Mouse (Mus musculus): ENCODE measurements around the gene Ankrd6. TPM values are rescaled to one million over a fixed set of nuclear protein-coding genes. Genes with fewer than 3 reads are reported as not detected.
A peak's percentile ranks its signal among the peaks of the same experiment; 100 is the strongest.

The Ankrd6 gene
- polyA plus RNA-seq, 1 experiment from 2014 or later, result 4.7 TPM

- no peak for DNase-seq
Observed at GRCm38 (mm10) chr4:32824254-32824653, 126.4 kb downstream of the Ankrd6 start.

GRCm38 (mm10) chr4:32820676-32821075 lies 130.0 kb downstream of the Ankrd6 start:
- Histone ChIP-seq H3K9ac (no peak overlapping the region), H3K4me1 (ENCODE audit: insufficient read depth) (no peaks in the 10 kb centered on the region), H3K27me3 (ENCODE audit: insufficient read depth, low read length) (no peaks in the 10 kb centered on the region), H3K9me3 (ENCODE audit: low read depth, low read length) (no peaks in the 10 kb centered on the region), H3K4me3 (ENCODE audit: low read depth, low read length) (no peak overlapping the region), H3K36me3 (ENCODE audit: insufficient read depth) (no peaks in the 10 kb centered on the region), H3K4me2 (no peak overlapping the region), H3K27ac (ENCODE audit: low read depth) (no peak overlapping the region)
- no peak for DNase-seq
- TF ChIP-seq CTCF (IDR thresholded peaks at IDR 0.05; ENCODE audit: low read depth), result no peak
- 97% methylated on average over 3 of the region's 3 CpGs for WGBS
- ATAC-seq (ENCODE audit: insufficient read depth), result no peak

More at GRCm38 (mm10) chr4:32824254-32824653, 126.4 kb downstream of the Ankrd6 start:
- Histone ChIP-seq H3K4me1 (ENCODE audit: insufficient read depth) (no peaks in the 10 kb centered on the region), H3K4me3 (ENCODE audit: low read depth, low read length) (no peak overlapping the region), H3K27me3 (ENCODE audit: insufficient read depth, low read length) (no peaks in the 10 kb centered on the region), H3K27ac (ENCODE audit: low read depth) (no peak overlapping the region), H3K9ac (no peak overlapping the region), H3K9me3 (ENCODE audit: low read depth, low read length) (no peaks in the 10 kb centered on the region), H3K4me2 (no peak overlapping the region), H3K36me3 (ENCODE audit: insufficient read depth) (no peaks in the 10 kb centered on the region)
- ATAC-seq (ENCODE audit: insufficient read depth), result no peak
- TF ChIP-seq CTCF (IDR thresholded peaks at IDR 0.05; ENCODE audit: low read depth), result no peak
- 53% methylated on average over 8 of the region's 8 CpGs for WGBS

GRCm38 (mm10) chr4:32817478-32817877 lies 133.2 kb downstream of the Ankrd6 start:
- no peak for TF ChIP-seq CTCF (IDR thresholded peaks at IDR 0.05; ENCODE audit: low read depth)
- Histone ChIP-seq H3K9ac (no peak overlapping the region), H3K4me2 (no peak overlapping the region), H3K4me1 (ENCODE audit: insufficient read depth) (no peaks in the 10 kb centered on the region), H3K27me3 (ENCODE audit: insufficient read depth, low read length) (no peaks in the 10 kb centered on the region), H3K9me3 (ENCODE audit: low read depth, low read length) (no peaks in the 10 kb centered on the region), H3K27ac (ENCODE audit: low read depth) (no peak overlapping the region), H3K4me3 (ENCODE audit: low read depth, low read length) (no peak overlapping the region), H3K36me3 (ENCODE audit: insufficient read depth) (no peaks in the 10 kb centered on the region)
- 75% methylated on average over 5 of the region's 5 CpGs for WGBS
- ATAC-seq (ENCODE audit: insufficient read depth) (no peak), DNase-seq (no peak)

GRCm38 (mm10) chr4:32800577-32801170 lies 150.0 kb downstream of the Ankrd6 start:
- ATAC-seq (ENCODE audit: insufficient read depth) (peak; percentile 28; the same call in 1 of the 2 replicates), DNase-seq (peak; percentile 9)
- H3K27me3 ChIP-seq (ENCODE audit: insufficient read depth, low read length), result no peaks in the 10 kb centered on the region
- H3K4me2 ChIP-seq, result peak overlapping the region; percentile 70
- H3K36me3 ChIP-seq (ENCODE audit: insufficient read depth), result no peaks in the 10 kb centered on the region; the same call in 1 of the 2 replicates
- no peak for TF ChIP-seq CTCF (IDR thresholded peaks at IDR 0.05; ENCODE audit: low read depth)
- H3K9ac ChIP-seq, result peak overlapping the region; percentile 82
- 8% methylated on average over 9 of the region's 9 CpGs for WGBS
- H3K4me1 ChIP-seq (ENCODE audit: insufficient read depth), result peaks cover 6% of the 10 kb centered on the region; the same call in 1 of the 2 replicates
- no peaks in the 10 kb centered on the region for H3K9me3 ChIP-seq (ENCODE audit: low read depth, low read length)
- H3K4me3 ChIP-seq (ENCODE audit: low read depth, low read length), result peak overlapping the region; percentile 76
- peak overlapping the region; percentile 99 for H3K27ac ChIP-seq (ENCODE audit: low read depth)

- H3K27ac ChIP-seq (ENCODE audit: low read depth), result peak within 1 kb of the TSS; percentile 99
- ATAC-seq (ENCODE audit: insufficient read depth) (peak; percentile 94), DNase-seq (peak; percentile 87)
- H3K9me3 ChIP-seq (ENCODE audit: low read depth, low read length), result no peaks in the 10 kb centered on the region
- peaks cover 6% of the 10 kb centered on the region; the same call in 1 of the 2 replicates for H3K4me1 ChIP-seq (ENCODE audit: insufficient read depth)
- WGBS, result under 1% methylated on average over 53 of the region's 53 CpGs
- no peak for TF ChIP-seq CTCF (IDR thresholded peaks at IDR 0.05; ENCODE audit: low read depth)
- H3K4me2 ChIP-seq, result peak within 1 kb of the TSS; percentile 70
- H3K27me3 ChIP-seq (ENCODE audit: insufficient read depth, low read length), result no peaks in the 10 kb centered on the region
- peak within 1 kb of the TSS; percentile 82 for H3K9ac ChIP-seq
- H3K36me3 ChIP-seq (ENCODE audit: insufficient read depth), result no peaks in the 10 kb centered on the region; the same call in 1 of the 2 replicates
- H3K4me3 ChIP-seq (ENCODE audit: low read depth, low read length), result peak within 1 kb of the TSS; percentile 76
Observed at GRCm38 (mm10) chr4:32799966-32800576, 150.6 kb downstream of the Ankrd6 start, which contains the start of gene Lyrm2. Gene Lyrm2 (plus strand): TSS chr4:32800253.

GRCm38 (mm10) chr4:32798976-32799375 lies 151.7 kb downstream of the Ankrd6 start:
- Histone ChIP-seq H3K36me3 (ENCODE audit: insufficient read depth) (no peaks in the 10 kb centered on the region; the same call in 1 of the 2 replicates), H3K9ac (no peak overlapping the region), H3K27ac (ENCODE audit: low read depth) (no peak overlapping the region), H3K27me3 (ENCODE audit: insufficient read depth, low read length) (no peaks in the 10 kb centered on the region), H3K9me3 (ENCODE audit: low read depth, low read length) (no peaks in the 10 kb centered on the region), H3K4me1 (ENCODE audit: insufficient read depth) (peaks cover 6% of the 10 kb centered on the region; the same call in 1 of the 2 replicates), H3K4me2 (no peak overlapping the region), H3K4me3 (ENCODE audit: low read depth, low read length) (no peak overlapping the region)
- WGBS, result 96% methylated on average over 4 of the region's 4 CpGs
- no peak for DNase-seq
- no peak for ATAC-seq (ENCODE audit: insufficient read depth)
- no peak for TF ChIP-seq CTCF (IDR thresholded peaks at IDR 0.05; ENCODE audit: low read depth)

GRCm38 (mm10) chr4:32789020-32789419 lies 161.6 kb downstream of the Ankrd6 start:
- Histone ChIP-seq H3K9ac (no peak overlapping the region), H3K4me3 (ENCODE audit: low read depth, low read length) (no peak overlapping the region), H3K4me1 (ENCODE audit: insufficient read depth) (no peaks in the 10 kb centered on the region), H3K36me3 (ENCODE audit: insufficient read depth) (no peaks in the 10 kb centered on the region), H3K27me3 (ENCODE audit: insufficient read depth, low read length) (no peaks in the 10 kb centered on the region), H3K9me3 (ENCODE audit: low read depth, low read length) (no peaks in the 10 kb centered on the region), H3K4me2 (no peak overlapping the region), H3K27ac (ENCODE audit: low read depth) (no peak overlapping the region)
- DNase-seq (no peak), ATAC-seq (ENCODE audit: insufficient read depth) (no peak)
- no peak for TF ChIP-seq CTCF (IDR thresholded peaks at IDR 0.05; ENCODE audit: low read depth)
- WGBS, result 82% methylated on average over 4 of the region's 4 CpGs
